Mouse (Mus musculus) hindbrain, embryonic 15.5 days (tissue): Measurements from ENCODE around the gene Txndc16. TPM values are rescaled to one million over a fixed set of nuclear protein-coding genes. Genes with fewer than 3 reads are reported as not detected.

ENCODE experiments used
- ATAC-seq: fragments of 200-750 bp; cut with Nextera tagmentation; 2 replicates; pipeline ENCODE4 v1.8.0; 2017; ENCODE audit warnings: low read depth, moderate number of reproducible peaks, moderate TSS enrichment; ENCODE audit not compliant: low FRiP score
- H3K27ac ChIP-seq: fragments of 300-500 bp; sonication (generic); replicated peaks from 2 replicates; pipeline ENCODE4 v1.5.1; 2015; ENCODE audit warnings: mild to moderate bottlenecking, inconsistent platforms
- H3K27me3 ChIP-seq: fragments of 300-500 bp; sonication (generic); 2 replicates; pipeline ENCODE4 v1.6.1; 2015; ENCODE audit warnings: control low read depth, inconsistent platforms
- H3K36me3 ChIP-seq: fragments of 300-500 bp; sonication (generic); 2 replicates; pipeline ENCODE4 v1.6.1; 2015; ENCODE audit warnings: control low read depth, inconsistent platforms
- H3K4me1 ChIP-seq: fragments of 300-500 bp; sonication (generic); replicated peaks from 2 replicates; pipeline ENCODE4 v1.6.1; 2015; ENCODE audit warnings: control low read depth, inconsistent platforms
- H3K4me2 ChIP-seq: fragments of 300-500 bp; sonication (generic); 2 replicates; pipeline ENCODE4 v1.6.1; 2015; ENCODE audit warnings: moderate library complexity, mild to moderate bottlenecking, inconsistent platforms
- H3K4me3 ChIP-seq: fragments of 300-500 bp; sonication (generic); 2 replicates; pipeline ENCODE4 v1.5.1; 2015; ENCODE audit warnings: mild to moderate bottlenecking, inconsistent platforms
- H3K9ac ChIP-seq: fragments of 300-500 bp; sonication (generic); 2 replicates; pipeline ENCODE4 v1.6.1; 2015; ENCODE audit warnings: inconsistent platforms
- H3K9me3 ChIP-seq: fragments of 300-500 bp; sonication (generic); 2 replicates; pipeline ENCODE4 v1.6.1; 2016; ENCODE audit warnings: control low read depth, inconsistent platforms
- WGBS: fragments of 180-500 bp; shearing (Covaris S2); methylation state at CpG from one replicate; pipeline ENCODE4 v1.1.7; 2015; 5-methylcytosine and 5-hydroxymethylcytosine counted together
- polyA plus RNA-seq: library from polyadenylated mRNA; unstranded; fragments of >200 nt; fragmentation: Nextera tagmentation; extraction: Ambion mirVana; gene quantifications from 2 replicates; pipeline ENCODE4 v1.2.1, GENCODE M21; 2015

Gene Txndc16
- polyA plus RNA-seq, 1 experiment from 2014 or later: 35.1 TPM

- WGBS: 64% methylated on average over 4 of the region's 4 CpGs
- Histone ChIP-seq H3K27ac (no peak overlapping the region), H3K4me2 (no peak overlapping the region), H3K4me1 (no peaks in the 10 kb centered on the region), H3K9me3 (no peaks in the 10 kb centered on the region), H3K9ac (no peak overlapping the region), H3K4me3 (no peak overlapping the region), H3K36me3 (peaks cover 20% of the 10 kb centered on the region), H3K27me3 (no peaks in the 10 kb centered on the region)
- ATAC-seq: no peak
These were observed 9.4 kb downstream of the Txndc16 start for GRCm38 (mm10) chr14:45210683-45211082.

- no peak overlapping the region for H3K9ac ChIP-seq
- no peaks in the 10 kb centered on the region for H3K4me1 ChIP-seq
- H3K4me3 ChIP-seq: no peak overlapping the region
- no peaks in the 10 kb centered on the region for H3K9me3 ChIP-seq
- H3K27me3 ChIP-seq: no peaks in the 10 kb centered on the region
- H3K36me3 ChIP-seq: peaks cover 25% of the 10 kb centered on the region
- no peak for ATAC-seq
- H3K27ac ChIP-seq: no peak overlapping the region
- no peak overlapping the region for H3K4me2 ChIP-seq
These were observed 19.5 kb downstream of the Txndc16 start for GRCm38 (mm10) chr14:45200607-45201006.

- no peak overlapping the region for H3K9ac ChIP-seq
- H3K36me3 ChIP-seq: peaks cover 6% of the 10 kb centered on the region; the same call in 1 of the 2 replicates
- H3K9me3 ChIP-seq: no peaks in the 10 kb centered on the region
- no peaks in the 10 kb centered on the region for H3K4me1 ChIP-seq
- 79% methylated on average over 2 of the region's 2 CpGs for WGBS
- H3K27me3 ChIP-seq: no peaks in the 10 kb centered on the region
- H3K4me2 ChIP-seq: no peak overlapping the region
- no peak overlapping the region for H3K4me3 ChIP-seq
- no peak for ATAC-seq
- H3K27ac ChIP-seq: no peak overlapping the region
These were observed 29.1 kb downstream of the Txndc16 start for GRCm38 (mm10) chr14:45190999-45191398.

- H3K4me1 ChIP-seq: no peaks in the 10 kb centered on the region
These were observed 38.5 kb downstream of the Txndc16 start for GRCm38 (mm10) chr14:45181611-45182010.

GRCm38 (mm10) chr14:45179606-45180005 lies 40.5 kb downstream of the Txndc16 start:
- H3K27ac ChIP-seq: no peak overlapping the region
- ATAC-seq: no peak
- H3K9me3 ChIP-seq: no peaks in the 10 kb centered on the region
- WGBS: 97% methylated on average over 2 of the region's 2 CpGs
- no peak overlapping the region for H3K9ac ChIP-seq
- H3K4me2 ChIP-seq: no peak overlapping the region
- no peaks in the 10 kb centered on the region for H3K27me3 ChIP-seq
- peaks cover 11% of the 10 kb centered on the region for H3K36me3 ChIP-seq
- no peaks in the 10 kb centered on the region for H3K4me1 ChIP-seq
- H3K4me3 ChIP-seq: no peak overlapping the region

More at GRCm38 (mm10) chr14:45181611-45182010, 38.5 kb downstream of the Txndc16 start:
- WGBS: 92% methylated on average over 4 of the region's 4 CpGs
- H3K9me3 ChIP-seq: no peaks in the 10 kb centered on the region
- no peak overlapping the region for H3K27ac ChIP-seq
- no peak overlapping the region for H3K4me3 ChIP-seq
- H3K4me2 ChIP-seq: no peak overlapping the region
- no peaks in the 10 kb centered on the region for H3K27me3 ChIP-seq
- H3K9ac ChIP-seq: no peak overlapping the region
- no peak for ATAC-seq
- peaks cover 11% of the 10 kb centered on the region for H3K36me3 ChIP-seq

- WGBS: 62% methylated on average over 2 of the region's 2 CpGs
- no peak overlapping the region for H3K4me2 ChIP-seq
- H3K36me3 ChIP-seq: peaks cover 11% of the 10 kb centered on the region
- H3K27me3 ChIP-seq: no peaks in the 10 kb centered on the region
- no peak overlapping the region for H3K27ac ChIP-seq
- no peaks in the 10 kb centered on the region for H3K9me3 ChIP-seq
- H3K4me1 ChIP-seq: no peaks in the 10 kb centered on the region
- no peak overlapping the region for H3K9ac ChIP-seq
- no peak overlapping the region for H3K4me3 ChIP-seq
- no peak for ATAC-seq
These were observed 40.9 kb downstream of the Txndc16 start for GRCm38 (mm10) chr14:45179186-45179585.

GRCm38 (mm10) chr14:45175012-45175740 lies 45.0 kb downstream of the Txndc16 start:
- 67% methylated on average over 14 of the region's 14 CpGs for WGBS
- Histone ChIP-seq H3K36me3 (no peaks in the 10 kb centered on the region), H3K4me3 (no peak overlapping the region), H3K27me3 (no peaks in the 10 kb centered on the region), H3K4me1 (no peaks in the 10 kb centered on the region), H3K27ac (no peak overlapping the region), H3K4me2 (no peak overlapping the region), H3K9me3 (no peaks in the 10 kb centered on the region), H3K9ac (no peak overlapping the region)
- no peak for ATAC-seq

- H3K9ac ChIP-seq: no peak overlapping the region
- no peak for ATAC-seq
- no peak overlapping the region for H3K4me3 ChIP-seq
- no peaks in the 10 kb centered on the region for H3K36me3 ChIP-seq
- H3K27ac ChIP-seq: no peak overlapping the region
- no peaks in the 10 kb centered on the region for H3K4me1 ChIP-seq
- no peaks in the 10 kb centered on the region for H3K27me3 ChIP-seq
- H3K9me3 ChIP-seq: no peaks in the 10 kb centered on the region
- no peak overlapping the region for H3K4me2 ChIP-seq
- WGBS: 96% methylated on average over 5 of the region's 5 CpGs
These were observed 47.9 kb downstream of the Txndc16 start for GRCm38 (mm10) chr14:45172260-45172659.

- H3K9me3 ChIP-seq: no peaks in the 10 kb centered on the region
- H3K27me3 ChIP-seq: no peaks in the 10 kb centered on the region
- no peak overlapping the region for H3K9ac ChIP-seq
- H3K4me1 ChIP-seq: no peaks in the 10 kb centered on the region
- no peak overlapping the region for H3K4me3 ChIP-seq
- ATAC-seq: no peak
- H3K27ac ChIP-seq: no peak overlapping the region
- H3K36me3 ChIP-seq: 0 out of 2 replicates have a peak, but pooled peaks cover 9% of the 10 kb centered on the region
- no peak overlapping the region for H3K4me2 ChIP-seq
- WGBS: 89% methylated on average over 8 of the region's 8 CpGs
These were observed 52.8 kb downstream of the Txndc16 start for GRCm38 (mm10) chr14:45167366-45167765.

GRCm38 (mm10) chr14:45155511-45156173 lies 64.5 kb downstream of the Txndc16 start:
- H3K4me3 ChIP-seq: no peak overlapping the region
- no peak overlapping the region for H3K27ac ChIP-seq
- no peaks in the 10 kb centered on the region for H3K36me3 ChIP-seq
- no peaks in the 10 kb centered on the region for H3K27me3 ChIP-seq
- H3K9ac ChIP-seq: no peak overlapping the region
- 89% methylated on average over 4 of the region's 4 CpGs for WGBS
- no peak overlapping the region for H3K4me2 ChIP-seq
- ATAC-seq: no peak
- H3K4me1 ChIP-seq: no peaks in the 10 kb centered on the region
- H3K9me3 ChIP-seq: no peaks in the 10 kb centered on the region

GRCm38 (mm10) chr14:45153258-45153657 lies 66.9 kb downstream of the Txndc16 start:
- H3K9me3 ChIP-seq: no peaks in the 10 kb centered on the region
- no peak overlapping the region for H3K4me3 ChIP-seq
- H3K9ac ChIP-seq: no peak overlapping the region
- H3K27ac ChIP-seq: no peak overlapping the region
- H3K27me3 ChIP-seq: no peaks in the 10 kb centered on the region
- no peak for ATAC-seq
- no peaks in the 10 kb centered on the region for H3K36me3 ChIP-seq
- H3K4me2 ChIP-seq: no peak overlapping the region
- no peaks in the 10 kb centered on the region for H3K4me1 ChIP-seq
- WGBS: 88% methylated on average over 2 of the region's 2 CpGs

GRCm38 (mm10) chr14:45142511-45142910 lies 77.6 kb downstream of the Txndc16 start:
- Histone ChIP-seq H3K9ac (no peak overlapping the region), H3K27me3 (no peaks in the 10 kb centered on the region), H3K36me3 (no peaks in the 10 kb centered on the region), H3K4me2 (no peak overlapping the region), H3K4me3 (no peak overlapping the region), H3K27ac (no peak overlapping the region), H3K4me1 (no peaks in the 10 kb centered on the region), H3K9me3 (no peaks in the 10 kb centered on the region)
- peak; percentile 80; the same call in 1 of the 2 replicates for ATAC-seq
- 58% methylated on average over 4 of the region's 4 CpGs for WGBS
